Mouse (Mus musculus) spleen, adult 2 months (tissue): ENCODE results near the gene Dspp. TPM values are rescaled to one million over a fixed set of nuclear protein-coding genes. Genes with fewer than 3 reads are reported as not detected.

Experiments used
- DNase-seq, 2 experiments: peaks; one replicate each; pipeline versions ENCODE4 v3.0.0 to v3.0.0-alpha.2; 2012 to 2021; ENCODE audit warnings: low spot score in 2 of 2, low read depth in 1 of 2
- H3K27ac ChIP-seq: fragments of 200-500 bp; 2 replicates; pipeline ENCODE4 v1.5.1; 2012; ENCODE audit warnings: low read length, inconsistent platforms; ENCODE audit not compliant: insufficient read depth
- H3K27me3 ChIP-seq: fragments of 200-500 bp; 2 replicates; pipeline ENCODE4 v1.6.1; 2012; ENCODE audit warnings: mild to moderate bottlenecking, moderate library complexity, low read length, inconsistent platforms; ENCODE audit not compliant: control insufficient read depth, insufficient read depth
- H3K36me3 ChIP-seq: fragments of 200-500 bp; 2 replicates; pipeline ENCODE4 v1.6.1; 2012; ENCODE audit warnings: mild to moderate bottlenecking, low read length, inconsistent platforms; ENCODE audit not compliant: control insufficient read depth, insufficient read depth
- H3K4me1 ChIP-seq: fragments of 200-500 bp; 2 replicates; pipeline ENCODE4 v1.6.1; 2011; ENCODE audit warnings: inconsistent platforms; ENCODE audit not compliant: control insufficient read depth, insufficient read depth, insufficient read length
- H3K4me3 ChIP-seq: fragments of 200-500 bp; 2 replicates; pipeline ENCODE4 v1.5.1; 2011; ENCODE audit warnings: mild to moderate bottlenecking, inconsistent platforms; ENCODE audit not compliant: insufficient read depth, insufficient read length; ENCODE audit errors: extremely low read depth
- CTCF ChIP-seq: fragments of 200-500 bp; IDR thresholded peaks from 2 replicates; pipeline ENCODE4 v1.5.1; 2011; ENCODE audit warnings: mild to moderate bottlenecking, inconsistent platforms; ENCODE audit not compliant: insufficient read depth, insufficient read length, insufficient replicate concordance; ENCODE audit errors: extremely low read depth
- POLR2A ChIP-seq: fragments of 200-500 bp; IDR thresholded peaks from 2 replicates; pipeline ENCODE4 v1.6.1; 2011; ENCODE audit warnings: low read depth, low read length, inconsistent platforms
- WGBS: fragments of 180-500 bp; shearing (Covaris S2); methylation state at CpG from one replicate; pipeline ENCODE4 v1.1.7; 2018; 5-methylcytosine and 5-hydroxymethylcytosine counted together
- polyA plus RNA-seq: library from polyadenylated mRNA; depleted of rRNA; stranded (reverse); fragments of >200 nt; gene quantifications from 2 replicates; pipeline ENCODE4 v1.2.3, GENCODE M21; 2012; rRNA removed

Gene Dspp
- polyA plus RNA-seq = not detected in 2 replicates

GRCm38 (mm10) chr5:104170412-104170811 is at the start of gene Dspp:
Gene Dspp (plus strand): TSS chr5:104170712.
- Histone ChIP-seq H3K4me1 (no peaks in the 10 kb centered on the region), H3K36me3 (no peaks in the 10 kb centered on the region), H3K27ac (no peak within 1 kb of the TSS), H3K27me3 (no peaks in the 10 kb centered on the region), H3K4me3 (no peak within 1 kb of the TSS)
- WGBS = 90% methylated on average over 7 of the region's 7 CpGs
- TF ChIP-seq CTCF (no peak), POLR2A (no peak)
- DNase-seq = no peak

GRCm38 (mm10) chr5:104124016-104124658 is 46.4 kb upstream of the Dspp start:
- Histone ChIP-seq H3K4me3 (no peak overlapping the region), H3K4me1 (no peaks in the 10 kb centered on the region), H3K27me3 (no peaks in the 10 kb centered on the region), H3K36me3 (no peaks in the 10 kb centered on the region), H3K27ac (no peak overlapping the region)
- WGBS = 82% methylated on average over 6 of the region's 6 CpGs
- no peak for DNase-seq
- TF ChIP-seq CTCF (no peak), POLR2A (no peak)

- no peak overlapping the region for H3K27ac ChIP-seq
- no peaks in the 10 kb centered on the region for H3K36me3 ChIP-seq
- no peaks in the 10 kb centered on the region for H3K4me1 ChIP-seq
- DNase-seq = no peak
- WGBS = 83% methylated on average over 12 of the region's 12 CpGs
- no peak for TF ChIP-seq POLR2A
- TF ChIP-seq CTCF = no peak
- H3K27me3 ChIP-seq = no peaks in the 10 kb centered on the region
- H3K4me3 ChIP-seq = no peak overlapping the region
These were observed 43.8 kb upstream of the Dspp start for GRCm38 (mm10) chr5:104126561-104127320.

- no peak for TF ChIP-seq CTCF
- TF ChIP-seq POLR2A = no peak
- H3K4me3 ChIP-seq = no peak overlapping the region
- no peak overlapping the region for H3K27ac ChIP-seq
- no peaks in the 10 kb centered on the region for H3K4me1 ChIP-seq
- no peak for DNase-seq
- no peaks in the 10 kb centered on the region for H3K27me3 ChIP-seq
- WGBS = 69% methylated on average over 1 of the region's 1 CpGs
- H3K36me3 ChIP-seq = no peaks in the 10 kb centered on the region
These were observed 43.2 kb upstream of the Dspp start for GRCm38 (mm10) chr5:104127351-104127750.

- 63% methylated on average over 12 of the region's 12 CpGs for WGBS
- TF ChIP-seq POLR2A = no peak
- TF ChIP-seq CTCF = no peak
- Histone ChIP-seq H3K4me3 (no peak overlapping the region), H3K27me3 (no peaks in the 10 kb centered on the region), H3K27ac (no peak overlapping the region), H3K36me3 (no peaks in the 10 kb centered on the region), H3K4me1 (no peaks in the 10 kb centered on the region)
- no peak for DNase-seq
These were observed 42.1 kb upstream of the Dspp start for GRCm38 (mm10) chr5:104128281-104129031.

GRCm38 (mm10) chr5:104130891-104131290 is 39.6 kb upstream of the Dspp start:
- WGBS = 93% methylated on average over 4 of the region's 4 CpGs
- no peak for TF ChIP-seq CTCF
- TF ChIP-seq POLR2A = no peak
- DNase-seq = no peak
- Histone ChIP-seq H3K4me3 (no peak overlapping the region), H3K4me1 (no peaks in the 10 kb centered on the region), H3K36me3 (no peaks in the 10 kb centered on the region), H3K27ac (no peak overlapping the region), H3K27me3 (no peaks in the 10 kb centered on the region)

GRCm38 (mm10) chr5:104131544-104131943 is 39.0 kb upstream of the Dspp start:
- Histone ChIP-seq H3K4me3 (no peak overlapping the region), H3K4me1 (no peaks in the 10 kb centered on the region), H3K27ac (no peak overlapping the region), H3K27me3 (no peaks in the 10 kb centered on the region), H3K36me3 (no peaks in the 10 kb centered on the region)
- DNase-seq = no peak
- WGBS = 40% methylated on average over 4 of the region's 4 CpGs
- TF ChIP-seq POLR2A (no peak), CTCF (no peak)
